Mouse (Mus musculus) ES-CJ7 (cell line): ENCODE data around the gene Hist2h2ac.
"Not testable (repeated sequence)": the region's sequence is repeated elsewhere in the genome, so short reads cannot be mapped to it uniquely, and the experiment has no call there.

Experiments
- DNase-seq: peaks from one replicate; pipeline ENCODE4 v3.0.0; 2011; ENCODE audit warnings: low read depth, low spot score

Hist2h2ac gene

GRCm38 (mm10) chr3:96230404-96230803 lies 9.7 kb upstream of the Hist2h2ac start:
- DNase-seq: no peak

DNA sequence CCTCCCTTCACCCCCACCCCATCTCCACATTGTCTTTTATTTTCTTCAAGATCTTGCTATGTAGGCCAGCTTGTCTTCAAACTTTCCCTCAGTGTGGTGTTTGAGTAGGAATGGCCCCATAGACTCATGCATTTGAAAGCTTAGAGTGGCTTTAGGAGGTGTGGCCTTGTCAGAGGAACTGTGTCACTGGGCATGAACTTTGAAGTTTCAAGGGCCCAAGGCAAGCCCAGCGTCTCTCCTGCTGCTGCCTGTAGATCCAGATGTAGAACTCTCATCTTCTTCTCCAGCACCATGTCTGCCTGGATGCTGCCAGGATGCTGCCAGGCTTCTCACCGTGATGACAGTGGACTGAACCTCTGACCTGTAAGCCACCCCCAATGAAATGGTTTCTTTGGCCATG lies 8.1 kb upstream of the Hist2h2ac start:
- no peak for DNase-seq

DNA sequence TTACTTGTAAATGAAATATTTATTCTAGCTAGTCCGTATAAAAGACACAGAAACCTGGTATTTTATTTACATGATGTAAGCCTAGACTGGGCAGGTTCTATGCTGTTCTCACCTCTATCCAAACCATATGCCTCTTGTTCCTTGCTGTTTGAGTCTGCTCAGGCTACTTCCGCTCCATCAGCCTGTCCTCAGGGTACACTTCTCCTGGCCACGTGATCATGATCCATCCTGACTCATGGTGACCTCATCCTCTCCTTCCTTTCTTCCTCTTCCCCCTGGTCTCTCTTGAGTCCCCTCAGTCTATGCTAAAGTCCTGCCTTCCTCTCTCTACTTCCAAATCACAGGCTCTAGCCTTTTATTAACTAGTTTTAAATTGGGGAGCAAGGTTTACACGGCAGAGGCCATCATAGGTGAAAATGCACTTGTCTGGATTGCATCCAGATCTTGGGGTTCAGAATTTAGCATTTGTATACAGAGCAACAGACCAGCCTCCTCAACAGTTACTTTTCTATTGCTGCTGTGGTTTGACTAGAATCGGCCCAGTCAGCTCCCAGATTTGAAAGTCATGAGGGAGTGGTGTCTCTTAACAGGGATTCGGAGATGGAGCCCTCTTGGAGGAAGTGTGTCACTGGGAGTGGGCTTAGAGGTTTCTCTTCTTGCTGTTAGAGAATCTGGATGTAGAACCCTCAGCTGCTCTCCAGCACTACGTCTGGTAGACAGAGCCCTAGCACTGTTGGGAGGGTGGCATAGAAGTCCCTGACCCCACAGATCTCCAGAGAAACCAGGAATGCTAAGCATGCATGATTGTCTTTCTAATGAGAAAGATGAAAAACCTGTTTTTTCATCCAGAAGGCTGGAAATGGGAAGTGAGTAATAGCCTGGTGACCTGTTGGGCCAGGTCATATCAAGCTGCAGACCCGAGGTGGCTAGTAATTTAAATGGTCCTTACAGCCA lies 6.3 kb upstream of the Hist2h2ac start:
- DNase-seq: no peak

- DNase-seq: no peak
Observed at GRCm38 (mm10) chr3:96225421-96225820, 4.7 kb upstream of the Hist2h2ac start.

DNA sequence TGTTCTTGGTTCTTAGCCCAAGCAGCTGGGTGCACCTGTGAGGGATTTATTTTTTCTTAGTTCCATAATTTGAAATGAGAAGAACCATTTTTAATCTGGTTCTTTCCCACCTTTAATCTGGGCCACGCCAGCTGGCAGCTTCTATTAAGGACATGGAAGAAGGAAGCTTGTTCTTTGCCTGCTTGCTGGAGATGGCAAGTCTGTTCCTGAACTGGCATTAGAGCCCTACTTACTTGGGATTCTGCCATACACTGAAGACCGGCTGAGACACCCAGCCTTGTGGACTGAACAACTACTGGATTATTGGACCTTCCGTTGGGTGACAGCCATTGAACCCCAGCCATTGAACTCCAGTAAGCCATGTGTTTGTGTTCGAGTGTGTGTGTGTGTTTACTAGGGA lies 2.1 kb upstream of the Hist2h2ac start:
- DNase-seq: no peak

GRCm38 (mm10) chr3:96221640-96222038 lies 959 bp upstream of the Hist2h2ac start:
- no peak for DNase-seq

DNA sequence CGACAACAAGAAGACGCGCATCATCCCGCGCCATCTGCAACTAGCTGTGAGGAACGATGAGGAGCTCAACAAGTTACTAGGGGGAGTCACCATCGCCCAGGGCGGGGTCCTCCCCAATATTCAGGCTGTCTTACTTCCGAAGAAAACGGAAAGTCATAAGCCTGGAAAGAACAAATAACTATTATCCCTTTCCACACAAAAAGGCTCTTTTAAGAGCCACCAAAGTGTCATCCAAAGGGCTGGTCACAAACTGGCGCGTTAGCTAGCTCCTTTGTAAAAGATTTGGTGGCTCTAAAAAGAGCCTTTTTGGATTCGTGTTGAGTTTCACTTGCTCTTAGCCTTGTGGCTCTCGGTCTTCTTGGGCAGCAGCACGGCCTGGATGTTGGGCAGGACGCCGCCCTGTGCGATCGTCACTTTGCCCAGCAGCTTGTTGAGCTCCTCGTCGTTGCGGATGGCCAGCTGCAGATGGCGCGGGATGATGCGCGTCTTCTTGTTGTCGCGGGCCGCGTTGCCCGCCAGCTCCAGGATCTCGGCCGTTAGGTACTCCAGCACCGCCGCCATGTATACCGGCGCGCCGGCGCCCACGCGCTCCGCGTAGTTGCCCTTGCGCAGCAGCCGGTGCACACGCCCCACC lies 432 bp downstream of the Hist2h2ac start:
- DNase-seq: peak; percentile 76

GRCm38 (mm10) chr3:96219661-96220130 lies 984 bp downstream of the Hist2h2ac start, which contains the start of the genes Bola1 and Hist2h2ab:
Bola1 (minus strand) TSS chr3:96219709.
Hist2h2ab (plus strand) TSS chr3:96219865.
- DNase-seq: peak; percentile 91

- DNase-seq: peak; percentile 74
Observed at GRCm38 (mm10) chr3:96219191-96219641, 1.5 kb downstream of the Hist2h2ac start.

DNA sequence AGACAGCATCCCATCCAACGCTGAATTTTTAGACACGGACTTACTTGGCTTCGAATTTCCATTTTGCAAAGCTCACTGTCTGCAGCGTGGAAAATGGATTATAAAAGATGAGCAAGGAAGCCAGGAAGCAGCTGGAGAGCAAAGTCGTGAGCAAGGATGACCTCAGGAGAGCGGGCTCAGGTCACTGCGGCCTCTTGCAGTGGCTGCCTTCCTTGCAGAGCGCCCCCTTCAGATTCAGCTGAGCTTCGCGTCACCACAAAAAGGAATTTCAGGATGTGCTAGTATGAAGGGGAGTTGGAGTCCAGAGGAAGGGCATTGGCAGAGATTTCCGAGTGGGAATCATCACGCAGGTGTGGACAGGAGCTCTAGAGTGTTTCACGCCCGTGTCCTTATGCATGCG lies 11.4 kb downstream of the Hist2h2ac start:
- peak; percentile 45 for DNase-seq

- DNase-seq: no peak
Observed at GRCm38 (mm10) chr3:96207819-96208218, 12.9 kb downstream of the Hist2h2ac start.

GRCm38 (mm10) chr3:96199731-96200130 lies 20.9 kb downstream of the Hist2h2ac start:
- DNase-seq: no peak

- not testable (repeated sequence) for DNase-seq
Observed at GRCm38 (mm10) chr3:96198601-96199251, 22.0 kb downstream of the Hist2h2ac start.

DNA sequence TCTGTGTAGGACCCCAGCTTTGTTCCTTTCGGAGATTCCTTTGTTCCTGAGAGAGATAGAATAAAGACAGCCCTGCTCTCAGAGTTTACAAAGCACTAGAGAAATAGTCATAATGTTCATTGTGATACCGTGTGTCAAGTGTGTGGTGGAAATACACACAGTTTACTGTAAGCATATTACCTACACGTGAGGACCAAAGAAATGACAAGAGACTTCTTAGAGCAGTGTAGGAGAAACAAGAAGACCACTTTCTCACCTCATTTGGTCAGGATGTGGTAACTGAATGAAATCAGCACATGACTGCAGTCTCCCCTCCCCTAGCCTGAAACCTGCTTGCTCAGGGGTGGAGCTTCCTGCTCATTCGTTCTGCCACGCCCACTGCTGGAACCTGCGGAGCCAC lies 22.5 kb downstream of the Hist2h2ac start:
- peak; percentile 57 for DNase-seq

- DNase-seq: peak; percentile 92
Observed at GRCm38 (mm10) chr3:96197129-96197749, 23.4 kb downstream of the Hist2h2ac start.

GRCm38 (mm10) chr3:96196437-96197128 lies 24.1 kb downstream of the Hist2h2ac start:
- peak; percentile 25 for DNase-seq

- no peak for DNase-seq
Observed at GRCm38 (mm10) chr3:96195616-96196313, 24.9 kb downstream of the Hist2h2ac start.

- DNase-seq: no peak
Observed at GRCm38 (mm10) chr3:96194966-96195365, 25.7 kb downstream of the Hist2h2ac start.

DNA sequence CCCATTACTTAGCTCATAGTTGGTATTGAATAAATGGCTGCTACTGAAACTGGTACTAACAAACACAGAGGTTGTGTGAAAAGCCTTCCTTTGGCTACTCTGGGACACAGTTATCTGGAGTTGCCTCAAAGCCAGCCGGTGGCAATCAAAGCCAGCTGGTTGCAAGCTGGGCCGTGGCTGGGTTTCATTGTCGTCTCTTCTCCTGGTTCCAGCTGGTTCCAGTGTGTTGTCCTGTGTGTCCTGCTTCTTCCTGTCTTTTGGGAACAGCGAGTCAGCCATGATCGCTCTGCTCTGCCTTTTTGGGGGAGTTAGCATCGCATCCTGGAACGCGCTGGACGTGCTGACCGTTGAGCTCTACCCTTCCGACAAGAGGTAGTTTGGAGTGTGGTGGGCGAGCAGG lies 27.7 kb downstream of the Hist2h2ac start:
- DNase-seq: no peak

DNA sequence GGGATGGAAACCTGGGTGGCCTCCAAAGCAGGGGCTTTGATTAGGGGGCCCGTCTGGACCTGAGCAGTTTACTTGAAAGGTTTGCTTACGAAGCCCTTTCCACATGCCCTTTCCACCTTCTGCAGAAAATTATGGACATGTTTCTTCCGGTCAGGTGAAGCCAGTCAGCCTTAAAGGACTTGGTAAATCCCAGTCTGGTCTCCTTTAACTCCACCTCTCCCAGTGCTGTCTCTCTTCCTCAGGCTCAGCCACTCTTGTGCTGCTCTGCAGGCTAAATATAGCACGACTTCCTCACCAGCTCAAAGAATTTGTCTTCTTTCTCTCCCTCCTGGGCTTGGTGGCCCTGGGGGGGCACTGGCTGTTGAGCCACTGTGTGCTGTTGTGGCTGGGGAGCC lies 38.3 kb downstream of the Hist2h2ac start:
- DNase-seq: no peak
